Mouse (Mus musculus) testis, adult 2 months (tissue): ENCODE results near the gene Cfap157.

Source experiments
- CTCF ChIP-seq: fragments of 200-500 bp; IDR thresholded peaks from 2 replicates; pipeline ENCODE4 v1.5.1; 2012; ENCODE audit warnings: low read depth, mild to moderate bottlenecking, inconsistent platforms, low read length, moderate library complexity; ENCODE audit not compliant: control insufficient read depth, insufficient read depth, insufficient replicate concordance
- POLR2A ChIP-seq: fragments of 200-500 bp; IDR thresholded peaks from 2 replicates; pipeline ENCODE4 v1.6.1; 2012; ENCODE audit warnings: low read depth, mild to moderate bottlenecking, inconsistent platforms, low read length, moderate library complexity; ENCODE audit not compliant: control insufficient read depth

DNA sequence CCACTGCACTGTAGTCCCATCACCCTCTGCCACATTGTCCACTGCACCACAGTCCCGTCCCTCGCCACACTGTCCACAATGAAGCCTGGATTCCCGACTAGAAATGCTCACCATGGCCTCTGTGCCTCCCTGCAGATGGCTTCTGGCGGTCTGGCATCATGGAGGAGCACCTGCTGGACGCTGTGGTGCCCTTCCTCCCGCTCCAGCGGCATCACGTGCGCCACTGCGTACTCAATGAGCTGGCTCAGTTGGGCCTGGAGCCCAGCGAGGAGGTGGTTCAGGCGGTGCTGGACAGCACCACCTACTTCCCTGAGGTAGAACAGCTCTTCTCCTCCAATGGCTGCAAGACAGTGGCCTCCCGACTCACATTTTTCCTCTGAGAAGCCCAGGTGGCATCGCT lies 22.9 kb downstream of the Cfap157 start:
- TF ChIP-seq CTCF (no peak), POLR2A (no peak)
